In the genomic region with DNA sequence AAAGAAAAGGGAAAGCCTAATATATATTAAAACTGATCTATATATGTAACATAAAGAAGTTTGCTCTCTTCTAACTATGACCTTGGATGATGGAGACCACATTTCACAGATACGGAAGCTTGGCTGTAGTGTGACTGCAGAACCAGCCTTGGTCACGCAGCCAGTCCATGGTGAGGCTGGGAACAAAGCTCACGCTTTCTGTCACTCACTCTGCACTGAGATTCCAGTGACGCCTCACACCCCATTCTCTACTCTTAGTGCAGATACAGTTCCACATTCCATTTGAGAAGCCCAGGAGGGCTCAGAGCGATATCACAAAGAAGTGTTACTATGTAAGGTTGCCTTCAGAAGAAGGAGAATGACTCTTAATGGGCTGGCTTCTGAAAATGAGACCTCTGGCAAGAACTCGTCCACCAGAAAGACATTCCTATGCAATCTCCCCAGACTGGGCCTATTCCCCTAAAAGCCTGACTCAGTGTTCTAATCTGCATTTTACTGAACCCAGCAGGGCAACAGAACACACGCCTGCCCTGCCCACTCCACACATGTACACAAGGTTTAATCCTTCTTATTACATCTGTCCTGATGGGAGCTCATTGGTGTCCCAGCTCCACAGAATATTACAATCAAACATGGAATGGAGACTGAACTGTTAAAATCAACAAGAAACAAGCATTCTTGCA, we compare ENCODE assay signal across 8 mouse cellular contexts. TPM values are rescaled to one million over a fixed set of nuclear protein-coding genes. Genes with fewer than 3 reads are reported as not detected.
A peak's percentile ranks its signal among the peaks of the same experiment; 100 is the strongest.
DNase-seq lines count a peak whose midpoint lies in the region; ATAC-seq and TF ChIP-seq lines count a peak whose summit lies in the region.

No protein-coding gene starts in this region.

- H3K27ac ChIP-seq in neural tube, embryonic 11.5 days (ENCODE audit: low read depth, low read length): no peak overlapping the region
- H3K27ac ChIP-seq in forebrain, embryonic 15.5 days (replicated peaks): no peak overlapping the region
- peak overlapping the region; percentile 53 for H3K27ac ChIP-seq in limb, embryonic 14.5 days (replicated peaks; ENCODE audit: low read depth, low read length)
- H3K27ac ChIP-seq in stomach, embryonic 15.5 days: no peak overlapping the region

- peak overlapping the region; percentile 15 for H3K4me2 ChIP-seq in neural tube, embryonic 11.5 days (ENCODE audit: low read depth)
- peak overlapping the region; percentile 23 for H3K4me2 ChIP-seq in forebrain, embryonic 15.5 days (replicated peaks)
- H3K4me2 ChIP-seq in limb, embryonic 14.5 days (replicated peaks; ENCODE audit: low read depth, low read length, severe bottlenecking): peak overlapping the region; percentile 42
- peak overlapping the region; percentile 37 for H3K4me2 ChIP-seq in stomach, embryonic 15.5 days

- H3K36me3 ChIP-seq in neural tube, embryonic 11.5 days (ENCODE audit: control insufficient read depth, insufficient read depth, low read length): no peaks in the 10 kb centered on the region
- H3K36me3 ChIP-seq in forebrain, embryonic 15.5 days: no peaks in the 10 kb centered on the region
- peaks cover 15% of the 10 kb centered on the region for H3K36me3 ChIP-seq in limb, embryonic 14.5 days (ENCODE audit: control insufficient read depth, insufficient read depth, low read length)
- H3K36me3 ChIP-seq in stomach, embryonic 15.5 days: no peaks in the 10 kb centered on the region

- no peak overlapping the region for H3K4me3 ChIP-seq in neural tube, embryonic 11.5 days (ENCODE audit: low read depth, low read length)
- H3K4me3 ChIP-seq in forebrain, embryonic 15.5 days: peak overlapping the region; percentile 5
- peak overlapping the region; percentile 55 for H3K4me3 ChIP-seq in limb, embryonic 14.5 days (replicated peaks; ENCODE audit: low read length)
- peak overlapping the region; percentile 39; the same call in 1 of the 2 replicates for H3K4me3 ChIP-seq in stomach, embryonic 15.5 days (replicated peaks)

- peak; percentile 25 for DNase-seq in neural tube, embryonic 11.5 days (ENCODE audit: low spot score)
- no peak for DNase-seq in neural tube, embryonic 10.5 days (ENCODE audit: extremely low spot score, low spot score)
- DNase-seq in limb, embryonic 14.5 days (ENCODE audit: low spot score): no peak
- DNase-seq in urinary bladder, postnatal 10 days (ENCODE audit: low spot score): no peak
- no peak for DNase-seq in adrenal gland, adult 8-10 months

- 50% methylated on average over 7 of the region's 7 CpGs for WGBS in neural tube, embryonic 11.5 days
- 39% methylated on average over 7 of the region's 7 CpGs for WGBS in forebrain, embryonic 15.5 days
- 19% methylated on average over 7 of the region's 7 CpGs for WGBS in limb, embryonic 14.5 days
- 71% methylated on average over 7 of the region's 7 CpGs for WGBS in stomach, embryonic 15.5 days

- H3K9ac ChIP-seq in neural tube, embryonic 11.5 days (ENCODE audit: low read length): no peak overlapping the region
- no peak overlapping the region for H3K9ac ChIP-seq in forebrain, embryonic 15.5 days (replicated peaks)
- peak overlapping the region; percentile 40 for H3K9ac ChIP-seq in limb, embryonic 14.5 days (ENCODE audit: low read depth, low read length, severe bottlenecking)
- H3K9ac ChIP-seq in stomach, embryonic 15.5 days: no peak overlapping the region

- H3K4me1 ChIP-seq in neural tube, embryonic 11.5 days (ENCODE audit: control insufficient read depth, insufficient read depth, low read length): peaks cover 2% of the 10 kb centered on the region; the same call in 1 of the 2 replicates
- H3K4me1 ChIP-seq in forebrain, embryonic 15.5 days: peaks cover 23% of the 10 kb centered on the region
- H3K4me1 ChIP-seq in limb, embryonic 14.5 days (ENCODE audit: control insufficient read depth, insufficient read depth, low read length): peaks cover 8% of the 10 kb centered on the region; the same call in 1 of the 2 replicates
- H3K4me1 ChIP-seq in stomach, embryonic 15.5 days: 0 out of 2 replicates have a peak, but pooled peaks cover 3% of the 10 kb centered on the region

- no peaks in the 10 kb centered on the region for H3K9me3 ChIP-seq in neural tube, embryonic 11.5 days (ENCODE audit: control insufficient read depth, low read length)
- no peaks in the 10 kb centered on the region for H3K9me3 ChIP-seq in forebrain, embryonic 15.5 days
- no peaks in the 10 kb centered on the region for H3K9me3 ChIP-seq in limb, embryonic 14.5 days (ENCODE audit: control insufficient read depth, low read length)
- H3K9me3 ChIP-seq in stomach, embryonic 15.5 days: no peaks in the 10 kb centered on the region

- peak; percentile 56 for ATAC-seq in neural tube, embryonic 11.5 days (ENCODE audit: insufficient read depth, low FRiP score, low TSS enrichment)
- ATAC-seq in forebrain, embryonic 15.5 days (replicated peaks): no peak
- ATAC-seq in limb, embryonic 14.5 days (ENCODE audit: low FRiP score, low read depth): 0 out of 2 replicates have a peak, but pooled peaks have one; percentile 45
- no peak for ATAC-seq in stomach, embryonic 15.5 days (ENCODE audit: insufficient read depth, low FRiP score, low read depth)
- no peak for ATAC-seq in frontal cortex, adult (ENCODE audit: low TSS enrichment)

- TF ChIP-seq POLR2A in limb, embryonic 14.5 days (IDR thresholded peaks at IDR 0.05; ENCODE audit: borderline replicate concordance, extremely low read depth, insufficient read depth, insufficient read length): no peak

- no peaks in the 10 kb centered on the region for H3K27me3 ChIP-seq in neural tube, embryonic 11.5 days (ENCODE audit: control insufficient read depth, insufficient read depth, low read length)
- H3K27me3 ChIP-seq in forebrain, embryonic 15.5 days: no peaks in the 10 kb centered on the region
- no peaks in the 10 kb centered on the region for H3K27me3 ChIP-seq in limb, embryonic 14.5 days (ENCODE audit: control insufficient read depth, insufficient read depth, low read length)
- no peaks in the 10 kb centered on the region for H3K27me3 ChIP-seq in stomach, embryonic 15.5 days (replicated peaks)

RNA-seq across cellular contexts. Expression of gene Vcam1, which starts 2.8 kb away (rescaled TPM):
- polyA plus RNA-seq in neural tube, embryonic 11.5 days (2014; fragmentation: Nextera tagmentation; extraction: Ambion mirVana): 38.0 and 43.5 TPM in 2 replicates
- 26.2 and 29.2 TPM in 2 replicates for polyA plus RNA-seq in forebrain, embryonic 15.5 days (2015; fragmentation: Nextera tagmentation; extraction: Ambion mirVana)
- 57.8 and 66.7 TPM in 2 replicates for polyA plus RNA-seq in limb, embryonic 14.5 days (2012; rRNA removed)
- polyA plus RNA-seq in limb, embryonic 14.5 days (2014; fragmentation: Nextera tagmentation; extraction: Ambion mirVana): 162 and 190 TPM in 2 replicates
- polyA plus RNA-seq in stomach, embryonic 15.5 days (2015; fragmentation: Nextera tagmentation; extraction: Ambion mirVana): 52.1 and 53.7 TPM in 2 replicates
- 10 to 100 TPM; 13.1 to 31.7 (median 24.2) TPM for total RNA-seq in adrenal gland, adult 8-10 months (2022)

Comparison
In these comparisons a context has a peak if more than half of its experiments do, and no peak if none do; other contexts are left out.
1. ATAC-seq: peak in neural tube, embryonic 11.5 days (single experiment) and limb, embryonic 14.5 days (single experiment); none in forebrain, embryonic 15.5 days (single experiment), stomach, embryonic 15.5 days (single experiment) and frontal cortex, adult (single experiment).
2. Peak in every context shown above with its lines, with median percentiles within 50 percentile points of each other: H3K4me2 ChIP-seq.